Mouse (Mus musculus) neural tube, embryonic 15.5 days (tissue): Measurements from ENCODE around the gene Cop1. TPM values are rescaled to one million over a fixed set of nuclear protein-coding genes. Genes with fewer than 3 reads are reported as not detected.

Source experiments
- ATAC-seq: fragments of 200-750 bp; cut with Nextera tagmentation; 2 replicates; pipeline ENCODE4 v1.8.0; 2017; ENCODE audit warnings: mild to moderate bottlenecking, moderate TSS enrichment, moderate library complexity; ENCODE audit not compliant: low FRiP score
- H3K27ac ChIP-seq: fragments of 300-500 bp; sonication (generic); replicated peaks from 2 replicates; pipeline ENCODE4 v1.5.1; 2015; ENCODE audit warnings: mild to moderate bottlenecking, inconsistent platforms
- H3K27me3 ChIP-seq: fragments of 300-500 bp; sonication (generic); replicated peaks from 2 replicates; pipeline ENCODE4 v1.6.1; 2015; ENCODE audit warnings: inconsistent platforms
- H3K36me3 ChIP-seq: fragments of 300-500 bp; sonication (generic); 2 replicates; pipeline ENCODE4 v1.6.1; 2015; ENCODE audit warnings: inconsistent platforms
- H3K4me1 ChIP-seq: fragments of 300-500 bp; sonication (generic); 2 replicates; pipeline ENCODE4 v1.6.1; 2015; ENCODE audit warnings: inconsistent platforms
- H3K4me2 ChIP-seq: fragments of 300-500 bp; sonication (generic); 2 replicates; pipeline ENCODE4 v1.6.1; 2015; ENCODE audit warnings: inconsistent platforms, mild to moderate bottlenecking, moderate library complexity
- H3K4me3 ChIP-seq: fragments of 300-500 bp; sonication (generic); replicated peaks from 2 replicates; pipeline ENCODE4 v1.5.1; 2015; ENCODE audit warnings: mild to moderate bottlenecking, inconsistent platforms
- H3K9ac ChIP-seq: fragments of 300-500 bp; sonication (generic); replicated peaks from 2 replicates; pipeline ENCODE4 v1.6.1; 2015; ENCODE audit warnings: mild to moderate bottlenecking, inconsistent platforms
- H3K9me3 ChIP-seq: fragments of 300-500 bp; sonication (generic); replicated peaks from 2 replicates; pipeline ENCODE4 v1.6.1; 2016; ENCODE audit warnings: inconsistent platforms
- WGBS: fragments of 180-500 bp; shearing (Covaris S2); methylation state at CpG from one replicate; pipeline ENCODE4 v1.1.7; 2015; ENCODE audit warnings: mixed read lengths; 5-methylcytosine and 5-hydroxymethylcytosine counted together
- polyA plus RNA-seq: library from polyadenylated mRNA; unstranded; fragments of >200 nt; fragmentation: Nextera tagmentation; extraction: Ambion mirVana; gene quantifications from 2 replicates; pipeline ENCODE4 v1.2.1, GENCODE M21; 2015

Cop1 gene
- polyA plus RNA-seq, 1 experiment from 2014 or later = 82.9 TPM

GRCm38 (mm10) chr1:159301418-159302082 lies 69.4 kb downstream of the Cop1 start:
- H3K9me3 ChIP-seq = no peaks in the 10 kb centered on the region
- no peaks in the 10 kb centered on the region for H3K27me3 ChIP-seq
- H3K4me1 ChIP-seq = no peaks in the 10 kb centered on the region
- 89% methylated on average over 7 of the region's 7 CpGs for WGBS
- H3K4me2 ChIP-seq = no peak overlapping the region
- ATAC-seq = no peak
- H3K27ac ChIP-seq = no peak overlapping the region
- no peak overlapping the region for H3K9ac ChIP-seq
- H3K36me3 ChIP-seq = no peaks in the 10 kb centered on the region
- H3K4me3 ChIP-seq = no peak overlapping the region

GRCm38 (mm10) chr1:159313625-159314024 lies 81.5 kb downstream of the Cop1 start:
- H3K36me3 ChIP-seq = peaks cover 4% of the 10 kb centered on the region
- H3K4me2 ChIP-seq = no peak overlapping the region
- no peaks in the 10 kb centered on the region for H3K9me3 ChIP-seq
- no peak overlapping the region for H3K4me3 ChIP-seq
- no peak overlapping the region for H3K9ac ChIP-seq
- no peaks in the 10 kb centered on the region for H3K4me1 ChIP-seq
- no peak for ATAC-seq
- H3K27ac ChIP-seq = no peak overlapping the region
- WGBS = 82% methylated on average over 2 of the region's 2 CpGs
- no peaks in the 10 kb centered on the region for H3K27me3 ChIP-seq

GRCm38 (mm10) chr1:159322586-159322985 lies 90.5 kb downstream of the Cop1 start:
- Histone ChIP-seq H3K4me3 (no peak overlapping the region), H3K27ac (no peak overlapping the region), H3K9me3 (no peaks in the 10 kb centered on the region), H3K27me3 (no peaks in the 10 kb centered on the region), H3K36me3 (0 out of 2 replicates have a peak, but pooled peaks cover 3% of the 10 kb centered on the region), H3K4me1 (no peaks in the 10 kb centered on the region), H3K9ac (no peak overlapping the region), H3K4me2 (no peak overlapping the region)
- 78% methylated on average over 1 of the region's 1 CpGs for WGBS
- no peak for ATAC-seq

- Histone ChIP-seq H3K9me3 (no peaks in the 10 kb centered on the region), H3K9ac (no peak overlapping the region), H3K4me1 (no peaks in the 10 kb centered on the region), H3K4me3 (no peak overlapping the region), H3K27me3 (no peaks in the 10 kb centered on the region), H3K27ac (no peak overlapping the region), H3K4me2 (no peak overlapping the region), H3K36me3 (peaks cover 11% of the 10 kb centered on the region)
- whole genome bisulfite sequencing = 55% methylated on average over 4 of the region's 4 CpGs
- no peak for ATAC-seq
Measured at GRCm38 (mm10) chr1:159331008-159331407, 98.9 kb downstream of the Cop1 start.

DNA sequence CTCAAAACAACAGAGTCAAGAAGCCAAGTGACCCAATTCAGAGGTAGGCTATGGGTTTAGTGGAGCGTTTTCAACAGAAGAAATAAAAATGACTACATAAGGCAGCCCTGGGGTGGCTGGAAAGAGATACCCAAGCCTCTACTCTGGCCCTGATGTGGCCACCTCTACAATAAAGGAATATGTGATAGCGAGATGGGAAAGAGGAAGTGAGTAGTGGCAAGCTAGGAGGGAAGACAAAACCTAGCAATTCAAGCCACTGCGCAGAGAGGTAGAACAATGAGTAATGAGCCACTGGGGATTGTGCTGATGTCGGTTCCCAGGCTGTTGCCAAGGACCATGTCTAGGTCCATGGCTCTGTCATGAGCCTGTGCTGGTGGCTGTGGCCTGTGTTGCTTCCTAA lies 102.0 kb downstream of the Cop1 start:
- no peak overlapping the region for H3K4me2 ChIP-seq
- H3K27me3 ChIP-seq = no peaks in the 10 kb centered on the region
- H3K9me3 ChIP-seq = no peaks in the 10 kb centered on the region
- ATAC-seq = no peak
- H3K9ac ChIP-seq = no peak overlapping the region
- H3K4me1 ChIP-seq = no peaks in the 10 kb centered on the region
- H3K27ac ChIP-seq = no peak overlapping the region
- 61% methylated on average over 4 of the region's 4 CpGs for WGBS
- peaks cover 9% of the 10 kb centered on the region for H3K36me3 ChIP-seq
- H3K4me3 ChIP-seq = no peak overlapping the region

DNA sequence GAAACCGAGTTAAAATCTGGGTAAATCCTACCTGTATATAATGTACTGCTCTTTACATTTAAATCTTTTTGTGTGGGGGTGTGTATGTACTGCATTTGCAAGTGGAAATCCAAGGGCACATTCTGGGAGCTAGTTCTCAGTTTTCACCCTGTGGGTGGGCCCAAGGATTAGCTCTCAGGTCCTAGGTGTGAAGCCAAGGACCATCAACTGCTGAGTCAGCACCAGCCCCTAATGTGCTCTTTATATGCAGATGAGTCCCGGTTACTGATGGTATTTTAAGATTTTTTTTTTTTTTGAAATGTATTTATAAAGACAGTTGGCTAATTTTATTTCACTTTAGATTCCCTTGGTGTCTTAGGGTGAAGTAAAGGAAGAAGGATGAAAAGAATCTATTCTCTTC lies 110.2 kb downstream of the Cop1 start:
- WGBS = 60% methylated on average over 2 of the region's 2 CpGs
- peaks cover 18% of the 10 kb centered on the region for H3K36me3 ChIP-seq
- no peak overlapping the region for H3K9ac ChIP-seq
- no peak overlapping the region for H3K27ac ChIP-seq
- no peaks in the 10 kb centered on the region for H3K27me3 ChIP-seq
- H3K4me1 ChIP-seq = no peaks in the 10 kb centered on the region
- ATAC-seq = no peak
- no peak overlapping the region for H3K4me2 ChIP-seq
- H3K9me3 ChIP-seq = no peaks in the 10 kb centered on the region
- no peak overlapping the region for H3K4me3 ChIP-seq

DNA sequence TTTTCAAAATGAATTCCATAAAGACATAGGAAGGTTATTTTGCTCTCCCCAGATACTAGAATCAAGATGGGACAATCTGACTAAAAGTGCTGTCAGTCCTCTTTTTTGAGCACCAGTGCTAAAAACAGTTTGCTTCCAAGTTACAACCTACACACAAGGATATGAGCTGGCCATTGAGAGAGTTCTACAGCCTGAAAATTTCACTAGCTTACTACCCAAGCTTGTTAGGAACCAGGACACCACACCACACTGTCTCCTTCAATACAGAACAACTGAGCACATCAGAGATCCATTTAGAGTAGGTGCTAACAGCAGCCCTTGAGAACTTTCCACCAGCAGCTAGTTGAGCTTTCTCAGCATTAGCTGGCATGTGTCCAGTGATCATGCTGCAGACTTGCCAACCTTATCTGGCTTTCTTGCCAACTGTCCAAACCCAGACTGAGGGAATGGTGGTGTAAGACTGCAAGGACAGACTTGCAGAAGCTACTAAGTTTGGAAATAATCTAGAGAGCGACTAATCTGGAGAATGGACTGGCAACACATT lies 123.0 kb downstream of the Cop1 start:
- no peak overlapping the region for H3K4me2 ChIP-seq
- no peaks in the 10 kb centered on the region for H3K4me1 ChIP-seq
- no peak overlapping the region for H3K9ac ChIP-seq
- no peak overlapping the region for H3K4me3 ChIP-seq
- 97% methylated on average over 1 of the region's 1 CpGs for WGBS
- no peaks in the 10 kb centered on the region for H3K9me3 ChIP-seq
- peaks cover 17% of the 10 kb centered on the region; the same call in 1 of the 2 replicates for H3K36me3 ChIP-seq
- H3K27ac ChIP-seq = no peak overlapping the region
- H3K27me3 ChIP-seq = no peaks in the 10 kb centered on the region
- no peak for ATAC-seq

GRCm38 (mm10) chr1:159358713-159359112 lies 126.6 kb downstream of the Cop1 start:
- Histone ChIP-seq H3K27ac (no peak overlapping the region), H3K4me1 (no peaks in the 10 kb centered on the region), H3K27me3 (no peaks in the 10 kb centered on the region), H3K9ac (no peak overlapping the region), H3K4me3 (no peak overlapping the region), H3K9me3 (no peaks in the 10 kb centered on the region), H3K36me3 (0 out of 2 replicates have a peak, but pooled peaks cover 5% of the 10 kb centered on the region), H3K4me2 (no peak overlapping the region)
- no peak for ATAC-seq
- 66% methylated on average over 5 of the region's 5 CpGs for WGBS

- H3K9ac ChIP-seq = no peak overlapping the region
- H3K4me2 ChIP-seq = no peak overlapping the region
- H3K9me3 ChIP-seq = no peaks in the 10 kb centered on the region
- no peak for ATAC-seq
- no peak overlapping the region for H3K27ac ChIP-seq
- no peaks in the 10 kb centered on the region for H3K36me3 ChIP-seq
- no peaks in the 10 kb centered on the region for H3K27me3 ChIP-seq
- no peak overlapping the region for H3K4me3 ChIP-seq
- 76% methylated on average over 4 of the region's 4 CpGs for WGBS
- H3K4me1 ChIP-seq = no peaks in the 10 kb centered on the region
Measured at GRCm38 (mm10) chr1:159371881-159372390, 139.8 kb downstream of the Cop1 start.

DNA sequence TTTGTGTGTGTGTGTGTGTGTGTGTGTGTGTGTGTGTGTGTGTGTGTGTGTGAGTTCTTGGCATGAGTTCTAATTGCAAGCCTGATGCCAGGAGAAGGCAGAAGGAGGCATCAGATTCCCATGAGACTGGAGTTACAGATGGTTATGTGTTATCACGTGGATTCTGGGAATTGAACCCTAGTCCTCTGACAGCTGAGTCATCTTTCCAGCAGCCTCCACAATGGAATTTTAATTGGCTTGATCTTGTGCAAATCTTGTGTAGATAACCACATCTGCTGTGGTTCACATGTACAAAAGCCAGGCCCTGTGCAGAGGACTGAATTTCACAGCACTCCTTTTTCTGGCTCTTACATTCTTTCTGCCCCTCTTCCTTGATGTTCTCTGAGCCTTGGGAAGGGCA lies 150.1 kb downstream of the Cop1 start:
- no peak overlapping the region for H3K4me3 ChIP-seq
- H3K4me2 ChIP-seq = no peak overlapping the region
- no peak overlapping the region for H3K9ac ChIP-seq
- ATAC-seq = no peak
- H3K36me3 ChIP-seq = no peaks in the 10 kb centered on the region
- WGBS = 67% methylated on average over 1 of the region's 1 CpGs
- H3K27me3 ChIP-seq = no peaks in the 10 kb centered on the region
- no peaks in the 10 kb centered on the region for H3K4me1 ChIP-seq
- H3K27ac ChIP-seq = no peak overlapping the region
- no peaks in the 10 kb centered on the region for H3K9me3 ChIP-seq

DNA sequence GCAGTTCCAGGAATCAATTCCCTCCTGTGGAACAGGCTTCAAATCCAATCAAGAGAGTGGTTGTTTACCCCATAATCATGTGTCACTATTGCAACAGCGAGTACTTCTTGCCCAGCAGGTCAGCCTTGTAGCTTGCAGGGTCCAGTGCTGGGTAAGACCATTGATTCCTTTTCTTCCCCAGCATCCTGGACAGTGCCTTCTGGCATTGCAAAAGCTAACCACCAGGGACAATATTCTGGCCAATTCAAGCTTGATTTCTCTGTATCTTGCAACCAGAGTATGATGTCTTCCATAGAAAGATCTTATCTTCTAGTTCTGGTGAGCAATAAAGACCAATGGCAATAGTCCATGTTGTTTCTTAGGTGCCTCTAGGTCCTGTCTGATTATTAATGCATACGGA lies 150.8 kb downstream of the Cop1 start:
- Histone ChIP-seq H3K27me3 (no peaks in the 10 kb centered on the region), H3K27ac (no peak overlapping the region), H3K4me1 (no peaks in the 10 kb centered on the region), H3K9me3 (no peaks in the 10 kb centered on the region), H3K4me3 (no peak overlapping the region), H3K36me3 (no peaks in the 10 kb centered on the region), H3K4me2 (no peak overlapping the region), H3K9ac (no peak overlapping the region)
- no peak for ATAC-seq
- WGBS = 83% methylated on average over 2 of the region's 2 CpGs

- Histone ChIP-seq H3K27me3 (no peaks in the 10 kb centered on the region), H3K4me1 (peaks cover 9% of the 10 kb centered on the region), H3K9ac (no peak overlapping the region), H3K36me3 (no peaks in the 10 kb centered on the region), H3K4me2 (no peak overlapping the region), H3K4me3 (no peak overlapping the region), H3K27ac (no peak overlapping the region), H3K9me3 (no peaks in the 10 kb centered on the region)
- ATAC-seq = no peak
- WGBS = 50% methylated on average over 5 of the region's 5 CpGs
Measured at GRCm38 (mm10) chr1:159386458-159386857, 154.3 kb downstream of the Cop1 start.
